Mouse (Mus musculus): ENCODE measurements around the gene Uap1.

Gene Uap1

DNA sequence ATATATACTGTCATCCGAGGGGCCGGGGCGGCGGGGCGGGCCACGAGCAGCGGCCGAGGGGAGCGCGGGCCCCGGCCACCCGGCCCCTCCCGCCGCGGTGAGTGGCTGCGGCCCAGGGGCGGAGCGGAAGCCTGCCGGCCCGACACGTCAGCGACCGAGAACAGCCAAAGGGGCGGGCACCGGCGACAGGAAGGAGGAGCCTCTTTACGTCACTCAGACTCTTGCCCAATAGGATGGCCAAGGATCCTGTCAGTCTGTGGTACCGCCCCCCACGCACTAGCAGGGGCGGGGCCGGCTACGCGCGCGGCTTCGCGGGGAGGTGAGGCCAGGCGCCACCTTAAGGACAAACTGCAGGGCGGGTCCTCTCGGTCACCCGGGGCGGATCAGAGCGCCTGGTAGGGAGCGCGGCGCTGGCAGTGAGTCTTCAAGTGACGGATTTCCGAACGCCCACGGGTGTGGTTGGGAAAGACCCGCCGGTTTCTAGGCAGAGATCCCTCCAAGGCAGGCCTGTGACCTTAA is at the start of gene Uap1:
Uap1 (minus strand) TSS at position 144 of the 519 bp plus-strand sequence.
- DNase-seq (ENCODE audit: low spot score): peak; percentile 98

GRCm38 (mm10) chr1:170223276-170223675 is 48.5 kb upstream of the Uap1 start:
- DNase-seq (ENCODE audit: low spot score): no peak

DNA sequence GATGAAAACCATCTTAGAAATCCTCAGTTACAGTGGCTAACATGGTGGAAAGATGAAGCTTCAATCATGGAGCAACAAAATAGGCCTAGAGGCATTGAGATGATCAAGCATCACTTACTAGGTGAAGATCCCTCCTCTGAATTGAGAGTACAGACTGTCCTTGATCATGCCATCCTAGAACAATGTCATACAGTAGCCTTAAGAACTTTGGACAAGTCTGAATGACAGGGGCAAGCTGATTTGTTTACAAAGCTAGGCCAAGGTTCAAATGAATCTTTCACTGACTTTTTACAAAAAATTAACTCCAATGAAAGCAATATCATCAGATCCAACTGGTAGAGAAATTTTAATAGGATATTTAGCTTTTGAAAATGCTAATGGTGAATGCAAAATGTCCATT is 45.6 kb upstream of the Uap1 start:
- DNase-seq (ENCODE audit: low spot score): no peak

GRCm38 (mm10) chr1:170218091-170218884 is 43.5 kb upstream of the Uap1 start:
- DNase-seq (ENCODE audit: low spot score): no peak

- DNase-seq (ENCODE audit: low spot score): no peak
These were observed 40.8 kb upstream of the Uap1 start for GRCm38 (mm10) chr1:170215590-170215989.

GRCm38 (mm10) chr1:170214757-170215522 is 40.2 kb upstream of the Uap1 start, which contains the start of gene Uhmk1:
TSS of gene Uhmk1 (minus strand) at chr1:170215397.
- peak; percentile 93 for DNase-seq (ENCODE audit: low spot score)

GRCm38 (mm10) chr1:170214383-170214756 is 39.6 kb upstream of the Uap1 start:
- no peak for DNase-seq (ENCODE audit: low spot score)

DNA sequence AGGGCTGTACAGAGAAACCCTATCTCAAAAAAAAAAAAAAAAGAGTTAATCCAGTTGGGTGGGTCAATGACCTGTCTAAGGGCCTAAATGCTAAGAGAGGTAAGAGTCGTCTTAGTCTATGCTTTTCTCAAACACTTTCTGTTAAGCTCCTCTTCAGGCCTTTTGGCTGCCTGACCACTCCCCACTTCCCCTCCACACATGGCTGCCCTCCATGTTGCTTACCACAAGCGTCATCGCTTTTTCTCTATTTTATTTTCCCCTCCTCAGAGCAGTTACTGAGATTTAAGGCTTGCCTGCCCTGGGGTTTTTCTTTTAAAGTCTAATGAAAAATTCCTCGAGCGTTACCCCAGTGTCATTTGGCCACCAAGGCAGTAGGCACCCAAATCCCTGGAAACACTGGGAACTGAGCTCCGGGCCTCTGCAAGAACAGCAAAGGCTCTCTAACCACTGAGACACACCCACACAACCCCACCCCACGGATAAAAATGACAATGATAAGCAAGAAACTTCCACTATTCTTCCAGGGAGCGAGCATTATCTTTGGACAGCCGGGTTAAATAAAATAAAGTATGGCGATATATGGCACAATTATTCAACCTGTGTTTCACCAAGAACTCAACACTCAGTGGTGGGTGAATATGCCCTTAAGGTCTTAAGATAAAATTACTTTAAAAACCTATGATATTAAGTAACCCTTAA is 38.6 kb upstream of the Uap1 start:
- DNase-seq (ENCODE audit: low spot score): no peak

DNA sequence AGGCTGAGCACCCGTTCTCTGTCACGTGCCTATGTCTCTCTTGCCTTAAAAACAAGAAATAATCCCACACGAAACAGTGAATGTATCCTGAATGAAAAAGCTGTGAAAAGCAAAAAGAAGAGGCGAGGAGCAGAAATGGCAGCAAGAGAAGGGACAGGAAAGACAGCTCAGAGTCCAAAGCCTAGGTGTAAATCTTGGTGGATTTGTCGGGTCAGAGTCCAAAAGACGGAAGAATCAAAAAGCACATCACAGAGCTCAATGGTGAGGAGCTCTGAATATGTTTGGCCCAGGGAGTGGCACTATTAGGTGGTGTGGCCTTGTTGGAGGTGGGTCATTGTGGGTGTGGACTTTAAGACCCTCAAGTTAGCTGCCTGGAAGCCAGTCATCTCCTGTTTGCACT is 31.6 kb upstream of the Uap1 start:
- DNase-seq (ENCODE audit: low spot score): no peak

DNA sequence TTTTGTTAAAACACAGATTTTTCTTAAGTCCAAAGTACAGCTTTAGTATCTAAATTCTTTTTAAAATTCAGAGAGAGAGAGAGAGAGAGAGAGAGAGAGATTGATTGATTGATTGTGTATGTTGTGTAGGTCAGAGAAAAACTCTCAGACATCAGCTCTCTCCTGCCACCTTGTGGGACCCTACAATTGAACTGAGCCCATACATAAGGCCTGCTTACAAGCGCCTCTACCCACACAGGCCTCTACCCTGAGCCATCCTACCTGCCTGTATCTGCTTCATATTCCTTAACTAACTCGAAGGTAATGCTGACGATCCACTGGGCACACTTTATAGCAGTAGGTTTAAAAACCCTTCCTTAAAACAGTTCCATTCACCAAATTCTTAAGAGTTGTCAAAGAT is 25.6 kb upstream of the Uap1 start:
- no peak for DNase-seq (ENCODE audit: low spot score)

DNA sequence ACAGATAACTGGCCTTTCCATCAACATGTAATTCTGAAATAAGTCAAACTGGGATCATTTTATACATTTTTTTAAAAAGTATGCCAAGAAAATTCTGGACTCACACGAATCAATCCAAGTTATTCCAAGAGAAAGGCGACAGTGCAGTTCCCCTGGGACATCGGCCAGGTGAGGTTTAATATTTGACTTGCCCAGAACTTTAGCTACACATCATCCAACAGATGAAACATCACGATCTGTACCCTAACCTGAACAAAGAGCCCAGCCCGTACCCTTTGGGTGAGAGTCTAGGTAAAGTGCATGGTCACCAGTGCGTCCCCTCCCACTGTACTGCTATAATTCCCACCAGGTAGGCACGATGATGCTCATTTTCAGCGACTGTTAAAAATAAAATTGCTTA is 21.5 kb upstream of the Uap1 start:
- DNase-seq (ENCODE audit: low spot score): no peak

GRCm38 (mm10) chr1:170191925-170192324 is 17.2 kb upstream of the Uap1 start:
- no peak for DNase-seq (ENCODE audit: low spot score)

- no peak for DNase-seq (ENCODE audit: low spot score)
These were observed 15.5 kb upstream of the Uap1 start for GRCm38 (mm10) chr1:170190225-170190624.

DNA sequence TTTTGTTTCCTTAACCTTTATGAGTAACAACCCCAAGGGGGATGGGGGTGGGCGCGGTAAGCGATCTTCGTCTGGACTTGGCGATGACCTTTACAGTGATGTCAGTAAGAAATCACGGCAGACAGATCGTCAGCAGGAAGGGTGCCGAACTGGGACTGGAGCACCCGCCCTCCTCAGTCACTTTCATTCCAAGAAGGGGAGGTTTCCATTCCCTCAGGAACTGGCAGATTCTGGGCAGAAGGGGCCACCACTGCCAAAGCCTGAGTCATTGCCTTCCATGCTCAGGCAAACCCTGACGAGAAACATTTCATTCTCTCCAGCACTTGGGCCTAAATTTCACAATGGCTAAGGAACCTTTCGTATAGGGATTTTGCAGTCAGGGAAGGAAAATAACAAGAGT is 13.8 kb upstream of the Uap1 start:
- peak; percentile 44 for DNase-seq (ENCODE audit: low spot score)

GRCm38 (mm10) chr1:170186531-170186930 is 11.8 kb upstream of the Uap1 start:
- no peak for DNase-seq (ENCODE audit: low spot score)

DNA sequence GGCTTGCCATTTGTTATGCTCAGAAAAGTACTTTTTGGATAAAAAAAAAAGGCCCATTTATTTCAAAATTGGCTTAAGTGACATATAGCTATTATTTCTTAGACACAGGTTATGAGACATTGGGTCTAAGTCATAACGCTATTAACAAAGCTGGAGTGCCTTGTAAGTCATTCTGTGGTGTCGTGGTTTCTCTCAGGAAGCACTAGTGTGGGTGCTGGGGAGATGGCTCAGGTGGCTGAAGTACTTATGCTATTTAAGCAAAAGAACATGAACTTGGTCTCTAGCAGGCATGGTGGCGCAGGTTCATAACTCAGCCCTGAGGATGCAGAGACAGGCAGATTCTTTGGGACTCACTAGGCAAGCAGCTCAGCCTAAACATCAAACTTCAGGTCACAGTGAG is 10.4 kb upstream of the Uap1 start:
- DNase-seq (ENCODE audit: low spot score): no peak

DNA sequence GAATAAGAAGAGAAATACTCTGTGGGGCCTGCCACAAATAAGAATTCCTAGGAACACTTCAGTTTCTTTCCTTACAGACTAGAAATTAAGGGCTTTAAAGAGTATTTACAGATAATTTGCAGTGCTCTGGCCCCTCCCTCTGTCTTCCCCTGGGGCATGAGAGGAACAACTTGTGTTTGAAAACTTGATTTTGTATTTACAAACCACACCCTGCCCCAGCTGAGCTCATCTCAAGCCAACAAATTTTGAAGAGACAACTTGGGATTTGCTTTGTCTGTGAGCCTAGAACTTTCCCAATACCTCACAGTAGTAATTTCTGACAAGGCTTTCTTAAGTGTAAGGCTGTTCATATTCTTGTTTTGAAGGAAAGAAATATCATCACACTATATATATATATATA is 7.9 kb upstream of the Uap1 start:
- peak; percentile 46 for DNase-seq (ENCODE audit: low spot score)

GRCm38 (mm10) chr1:170176661-170177239 is 2.0 kb upstream of the Uap1 start:
- no peak for DNase-seq (ENCODE audit: low spot score)

GRCm38 (mm10) chr1:170175848-170176247 is 1.1 kb upstream of the Uap1 start:
- DNase-seq (ENCODE audit: low spot score): no peak

GRCm38 (mm10) chr1:170173991-170174813 is 555 bp downstream of the Uap1 start:
- DNase-seq (ENCODE audit: low spot score): no peak

DNA sequence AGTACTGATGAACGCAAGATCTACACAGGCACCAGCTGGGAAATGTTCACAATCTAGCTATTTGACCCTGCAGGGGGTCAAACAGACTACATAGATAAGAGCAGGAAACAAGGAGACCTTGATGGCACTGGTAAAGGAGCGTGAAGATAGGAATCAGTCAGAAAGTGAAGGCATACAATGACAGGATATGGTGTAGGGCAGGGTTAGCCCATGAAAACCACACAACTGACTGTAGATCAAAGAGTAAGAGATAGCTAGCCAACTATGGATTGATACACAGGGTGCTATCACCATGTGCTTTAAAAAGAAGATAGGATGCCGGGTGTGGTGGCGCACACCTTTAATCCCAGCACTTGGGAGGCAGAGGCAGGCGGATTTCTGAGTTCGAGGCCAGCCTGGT is 7.0 kb downstream of the Uap1 start:
- no peak for DNase-seq (ENCODE audit: low spot score)
